Mouse (Mus musculus): Measurements from ENCODE around the gene Rin3. TPM values are rescaled to one million over a fixed set of nuclear protein-coding genes. Genes with fewer than 3 reads are reported as not detected.
A peak's percentile ranks its signal among the peaks of the same experiment; 100 is the strongest.

The Rin3 gene
- polyA plus RNA-seq, 1 experiment from 2014 or later = 2.9 TPM

- H3K9me3 ChIP-seq (ENCODE audit: control insufficient read depth, low read length) = no peaks in the 10 kb centered on the region
- no peaks in the 10 kb centered on the region for H3K36me3 ChIP-seq (ENCODE audit: control insufficient read depth, insufficient read depth, low read length)
- H3K27me3 ChIP-seq (ENCODE audit: control insufficient read depth, insufficient read depth, low read length) = no peaks in the 10 kb centered on the region
- no peak overlapping the region for H3K9ac ChIP-seq (ENCODE audit: low read length)
- WGBS = 42% methylated on average over 5 of the region's 5 CpGs
- H3K4me2 ChIP-seq (replicated peaks; ENCODE audit: low read depth) = no peak overlapping the region
- ATAC-seq (ENCODE audit: low FRiP score, low TSS enrichment) (peak; percentile 38; the same call in 1 of the 2 replicates), DNase-seq (ENCODE audit: low spot score) (no peak)
- H3K4me1 ChIP-seq (replicated peaks; ENCODE audit: control insufficient read depth, insufficient read depth) = peaks cover 2% of the 10 kb centered on the region
- TF ChIP-seq CTCF (IDR thresholded peaks at IDR 0.05; ENCODE audit: low read depth) (no peak), EP300 (optimal IDR thresholded peaks at IDR 0.05) (no peak)
- no peak overlapping the region for H3K27ac ChIP-seq (replicated peaks)
- no peak overlapping the region for H3K4me3 ChIP-seq (ENCODE audit: low read depth, low read length)
Observed at GRCm38 (mm10) chr12:102299209-102299608, 16.4 kb downstream of the Rin3 start.

GRCm38 (mm10) chr12:102301585-102301984, 18.7 kb downstream of the Rin3 start:
- no peak overlapping the region for H3K4me2 ChIP-seq (replicated peaks; ENCODE audit: low read depth)
- no peak overlapping the region for H3K4me3 ChIP-seq (ENCODE audit: low read depth, low read length)
- DNase-seq (ENCODE audit: low spot score) (no peak), ATAC-seq (ENCODE audit: low FRiP score, low TSS enrichment) (no peak)
- WGBS = 72% methylated on average over 1 of the region's 1 CpGs
- H3K9me3 ChIP-seq (ENCODE audit: control insufficient read depth, low read length) = no peaks in the 10 kb centered on the region
- H3K9ac ChIP-seq (ENCODE audit: low read length) = no peak overlapping the region
- no peaks in the 10 kb centered on the region for H3K27me3 ChIP-seq (ENCODE audit: control insufficient read depth, insufficient read depth, low read length)
- H3K36me3 ChIP-seq (ENCODE audit: control insufficient read depth, insufficient read depth, low read length) = no peaks in the 10 kb centered on the region
- H3K4me1 ChIP-seq (replicated peaks; ENCODE audit: control insufficient read depth, insufficient read depth) = peaks cover 2% of the 10 kb centered on the region
- TF ChIP-seq EP300 (optimal IDR thresholded peaks at IDR 0.05) = no peak
- TF ChIP-seq CTCF (IDR thresholded peaks at IDR 0.05; ENCODE audit: low read depth) = no peak
- H3K27ac ChIP-seq (replicated peaks) = no peak overlapping the region

- H3K9ac ChIP-seq (ENCODE audit: low read length) = peak overlapping the region; percentile 27; the same call in 1 of the 2 replicates
- H3K27me3 ChIP-seq (ENCODE audit: control insufficient read depth, insufficient read depth, low read length) = no peaks in the 10 kb centered on the region
- no peak overlapping the region for H3K4me2 ChIP-seq (replicated peaks; ENCODE audit: low read depth)
- TF ChIP-seq EP300 (optimal IDR thresholded peaks at IDR 0.05) = no peak
- no peak for TF ChIP-seq CTCF (IDR thresholded peaks at IDR 0.05; ENCODE audit: low read depth)
- H3K36me3 ChIP-seq (ENCODE audit: control insufficient read depth, insufficient read depth, low read length) = no peaks in the 10 kb centered on the region
- 74% methylated on average over 9 of the region's 9 CpGs for WGBS
- ATAC-seq (ENCODE audit: low FRiP score, low TSS enrichment) = no peak
- no peak for DNase-seq (ENCODE audit: low spot score)
- peak overlapping the region; percentile 45 for H3K27ac ChIP-seq (replicated peaks)
- H3K9me3 ChIP-seq (ENCODE audit: control insufficient read depth, low read length) = no peaks in the 10 kb centered on the region
- peaks cover 2% of the 10 kb centered on the region for H3K4me1 ChIP-seq (replicated peaks; ENCODE audit: control insufficient read depth, insufficient read depth)
- H3K4me3 ChIP-seq (ENCODE audit: low read depth, low read length) = no peak overlapping the region
Observed at GRCm38 (mm10) chr12:102302322-102302721, 19.5 kb downstream of the Rin3 start.

GRCm38 (mm10) chr12:102302831-102303351, 20.0 kb downstream of the Rin3 start:
- peaks cover 3% of the 10 kb centered on the region for H3K4me1 ChIP-seq (replicated peaks; ENCODE audit: control insufficient read depth, insufficient read depth)
- H3K9ac ChIP-seq (ENCODE audit: low read length) = no peak overlapping the region
- ATAC-seq (ENCODE audit: low FRiP score, low TSS enrichment) = peak; percentile 74; the same call in 1 of the 2 replicates
- H3K9me3 ChIP-seq (ENCODE audit: control insufficient read depth, low read length) = no peaks in the 10 kb centered on the region
- 66% methylated on average over 4 of the region's 4 CpGs for WGBS
- no peak overlapping the region for H3K4me3 ChIP-seq (ENCODE audit: low read depth, low read length)
- H3K4me2 ChIP-seq (replicated peaks; ENCODE audit: low read depth) = no peak overlapping the region
- no peak for DNase-seq (ENCODE audit: low spot score)
- H3K27ac ChIP-seq (replicated peaks) = peak overlapping the region; percentile 56; the same call in 1 of the 2 replicates
- H3K27me3 ChIP-seq (ENCODE audit: control insufficient read depth, insufficient read depth, low read length) = no peaks in the 10 kb centered on the region
- H3K36me3 ChIP-seq (ENCODE audit: control insufficient read depth, insufficient read depth, low read length) = no peaks in the 10 kb centered on the region
- no peak for TF ChIP-seq CTCF (IDR thresholded peaks at IDR 0.05; ENCODE audit: low read depth)
- no peak for TF ChIP-seq EP300 (optimal IDR thresholded peaks at IDR 0.05)

GRCm38 (mm10) chr12:102303867-102304266, 21.0 kb downstream of the Rin3 start:
- Histone ChIP-seq H3K9ac (ENCODE audit: low read length) (no peak overlapping the region), H3K4me3 (ENCODE audit: low read depth, low read length) (no peak overlapping the region), H3K4me1 (replicated peaks; ENCODE audit: control insufficient read depth, insufficient read depth) (peaks cover 4% of the 10 kb centered on the region), H3K27me3 (ENCODE audit: control insufficient read depth, insufficient read depth, low read length) (no peaks in the 10 kb centered on the region), H3K9me3 (ENCODE audit: control insufficient read depth, low read length) (no peaks in the 10 kb centered on the region), H3K36me3 (ENCODE audit: control insufficient read depth, insufficient read depth, low read length) (no peaks in the 10 kb centered on the region), H3K4me2 (replicated peaks; ENCODE audit: low read depth) (no peak overlapping the region), H3K27ac (replicated peaks) (no peak overlapping the region)
- ATAC-seq (ENCODE audit: low FRiP score, low TSS enrichment) (no peak), DNase-seq (ENCODE audit: low spot score) (no peak)
- TF ChIP-seq CTCF (IDR thresholded peaks at IDR 0.05; ENCODE audit: low read depth) (no peak), EP300 (optimal IDR thresholded peaks at IDR 0.05) (no peak)
- 19% methylated on average over 7 of the region's 7 CpGs for WGBS

GRCm38 (mm10) chr12:102305069-102305836, 22.4 kb downstream of the Rin3 start:
- Histone ChIP-seq H3K9ac (ENCODE audit: low read length) (no peak overlapping the region), H3K4me3 (ENCODE audit: low read depth, low read length) (no peak overlapping the region), H3K4me2 (replicated peaks; ENCODE audit: low read depth) (no peak overlapping the region), H3K36me3 (ENCODE audit: control insufficient read depth, insufficient read depth, low read length) (no peaks in the 10 kb centered on the region; the same call in 1 of the 2 replicates), H3K4me1 (replicated peaks; ENCODE audit: control insufficient read depth, insufficient read depth) (peaks cover 4% of the 10 kb centered on the region), H3K9me3 (ENCODE audit: control insufficient read depth, low read length) (no peaks in the 10 kb centered on the region), H3K27me3 (ENCODE audit: control insufficient read depth, insufficient read depth, low read length) (no peaks in the 10 kb centered on the region), H3K27ac (replicated peaks) (no peak overlapping the region)
- 39% methylated on average over 10 of the region's 10 CpGs for WGBS
- ATAC-seq (ENCODE audit: low FRiP score, low TSS enrichment) (no peak), DNase-seq (ENCODE audit: low spot score) (no peak)
- no peak for TF ChIP-seq CTCF (IDR thresholded peaks at IDR 0.05; ENCODE audit: low read depth)
- no peak for TF ChIP-seq EP300 (optimal IDR thresholded peaks at IDR 0.05)
